Mouse (Mus musculus) brain, adult 2 months (tissue): ENCODE data around the gene Usp3.

ENCODE experiments used
- DNase-seq: peaks from one replicate; pipeline ENCODE4 v3.0.0; 2011; ENCODE audit warnings: low read depth, low spot score

Gene Usp3

GRCm38 (mm10) chr9:66510944-66511343, 82.0 kb downstream of the Usp3 start:
- DNase-seq = peak; percentile 58

GRCm38 (mm10) chr9:66510351-66510841, 82.5 kb downstream of the Usp3 start:
- peak; percentile 93 for DNase-seq

GRCm38 (mm10) chr9:66508890-66509399, 84.0 kb downstream of the Usp3 start:
- no peak for DNase-seq

GRCm38 (mm10) chr9:66507684-66508083, 85.3 kb downstream of the Usp3 start:
- no peak for DNase-seq

- DNase-seq = no peak
Observed at GRCm38 (mm10) chr9:66506424-66506823, 86.5 kb downstream of the Usp3 start.

- no peak for DNase-seq
Observed at GRCm38 (mm10) chr9:66506011-66506410, 86.9 kb downstream of the Usp3 start.

- DNase-seq = peak; percentile 58
Observed at GRCm38 (mm10) chr9:66505141-66505917, 87.6 kb downstream of the Usp3 start.

- DNase-seq = peak; percentile 85
Observed at GRCm38 (mm10) chr9:66504518-66504917, 88.4 kb downstream of the Usp3 start.

GRCm38 (mm10) chr9:66503879-66504411, 89.0 kb downstream of the Usp3 start:
- DNase-seq = no peak

GRCm38 (mm10) chr9:66501248-66501647, 91.7 kb downstream of the Usp3 start:
- no peak for DNase-seq

- DNase-seq = no peak
Observed at GRCm38 (mm10) chr9:66493992-66494391, 99.0 kb downstream of the Usp3 start.

GRCm38 (mm10) chr9:66492361-66492760, 100.6 kb downstream of the Usp3 start:
- DNase-seq = no peak

GRCm38 (mm10) chr9:66488786-66489185, 104.2 kb downstream of the Usp3 start:
- no peak for DNase-seq

- no peak for DNase-seq
Observed at GRCm38 (mm10) chr9:66483429-66483828, 109.5 kb downstream of the Usp3 start.

- DNase-seq = no peak
Observed at GRCm38 (mm10) chr9:66477785-66478184, 115.2 kb downstream of the Usp3 start.

GRCm38 (mm10) chr9:66465087-66465486, 127.9 kb downstream of the Usp3 start:
- DNase-seq = peak; percentile 72
